Mouse (Mus musculus) heart, postnatal 25 days (tissue): ENCODE measurements around the gene Vmn1r73. TPM values are rescaled to one million over a fixed set of nuclear protein-coding genes. Genes with fewer than 3 reads are reported as not detected.

ENCODE experiments used
- DNase-seq: peaks from one replicate; pipeline ENCODE4 v3.0.0; 2022; ENCODE audit warnings: low spot score
- intact Hi-C: fragments of 180-260 bp; cut with DNase I; formaldehyde crosslinking; loops from one replicate; pipeline ENCODE4 v1.15.1; 2025
- total RNA-seq, 2 experiments: library from RNA; stranded (reverse); gene quantifications; 2 replicates each; pipeline ENCODE4 v1.2.3; 2021

Gene Vmn1r73
- total RNA-seq: not detected

DNA sequence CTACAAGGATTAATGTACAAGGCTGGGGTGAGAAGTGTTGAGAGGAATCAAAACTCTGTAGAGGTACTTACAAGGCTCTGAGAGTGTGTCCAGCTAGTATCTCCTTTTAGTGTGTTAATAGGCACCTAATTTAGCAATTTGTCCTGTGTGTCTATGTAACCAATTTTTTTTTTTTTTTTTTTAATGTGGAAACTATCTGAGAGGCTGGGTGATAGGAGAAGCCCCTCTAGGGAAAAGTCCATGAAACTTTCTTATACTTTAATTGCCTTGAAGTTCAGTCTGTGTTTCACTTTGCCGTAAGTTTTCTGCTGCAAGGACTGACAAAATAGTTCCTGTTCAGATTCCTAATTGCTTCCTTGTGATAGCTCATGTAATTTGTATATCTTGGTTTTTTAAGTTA, at the start of gene Vmn1r73:
TSS of gene Vmn1r73 (plus strand) at position 301 of the 400 bp plus-strand sequence.
- intact Hi-C loops: no loop called here
- no peak for DNase-seq

Other genes starting within 250 kb of the Vmn1r73 start
- gene Zscan4-ps2, start 216.0 kb upstream of the Vmn1r73 start, total RNA-seq: not detected
- gene Zscan4-ps3, start 121.0 kb upstream of the Vmn1r73 start, total RNA-seq: not detected
- not detected for gene Vmn1r72, start 50.1 kb upstream of the Vmn1r73 start, total RNA-seq
- gene Vmn1r74, start 103.7 kb downstream of the Vmn1r73 start, total RNA-seq: not detected
- gene Vmn1r75, start 144.4 kb downstream of the Vmn1r73 start, total RNA-seq: not detected
- not detected for gene Vmn1r76, start 207.9 kb downstream of the Vmn1r73 start, total RNA-seq